Mouse (Mus musculus) adrenal gland, postnatal 10 days (tissue): ENCODE data around the gene Atp2c1. TPM values are rescaled to one million over a fixed set of nuclear protein-coding genes. Genes with fewer than 3 reads are reported as not detected.

Experiments used
- DNase-seq: peaks from one replicate; pipeline ENCODE4 v3.0.0; 2021; ENCODE audit warnings: mixed read lengths
- total RNA-seq, 2 experiments: library from RNA; stranded (reverse); gene quantifications; 2 replicates each; pipeline ENCODE4 v1.2.3; 2021

The Atp2c1 gene
- total RNA-seq, 2 experiments from 2014 or later: 54.7 to 63.4 TPM

- DNase-seq: peak; percentile 18
Measured at GRCm38 (mm10) chr9:105488363-105488762, 38.8 kb downstream of the Atp2c1 start.

GRCm38 (mm10) chr9:105484338-105485084, 42.6 kb downstream of the Atp2c1 start:
- peak; percentile 24 for DNase-seq

GRCm38 (mm10) chr9:105483880-105484279, 43.2 kb downstream of the Atp2c1 start:
- DNase-seq: no peak

GRCm38 (mm10) chr9:105482715-105483510, 44.2 kb downstream of the Atp2c1 start:
- no peak for DNase-seq

- DNase-seq: peak; percentile 62
Measured at GRCm38 (mm10) chr9:105482070-105482469, 45.0 kb downstream of the Atp2c1 start.

GRCm38 (mm10) chr9:105476134-105476533, 51.0 kb downstream of the Atp2c1 start:
- DNase-seq: no peak

- no peak for DNase-seq
Measured at GRCm38 (mm10) chr9:105474910-105475309, 52.2 kb downstream of the Atp2c1 start.

GRCm38 (mm10) chr9:105467787-105468186, 59.3 kb downstream of the Atp2c1 start:
- no peak for DNase-seq

- no peak for DNase-seq
Measured at GRCm38 (mm10) chr9:105461496-105461895, 65.6 kb downstream of the Atp2c1 start.

GRCm38 (mm10) chr9:105459032-105459431, 68.1 kb downstream of the Atp2c1 start:
- peak; percentile 33 for DNase-seq

GRCm38 (mm10) chr9:105408549-105408948, 118.6 kb downstream of the Atp2c1 start:
- DNase-seq: no peak

GRCm38 (mm10) chr9:105395218-105395627, 131.9 kb downstream of the Atp2c1 start, which contains the start of the genes Aste1 and Nek11:
Gene Aste1 (plus strand): TSS chr9:105395392.
Gene Nek11 (minus strand): TSS chr9:105395524.
- peak; percentile 97 for DNase-seq

- no peak for DNase-seq
Measured at GRCm38 (mm10) chr9:105394720-105395119, 132.4 kb downstream of the Atp2c1 start.

- no peak for DNase-seq
Measured at GRCm38 (mm10) chr9:105390616-105391015, 136.5 kb downstream of the Atp2c1 start.

- peak; percentile 85 for DNase-seq
Measured at GRCm38 (mm10) chr9:105389289-105389688, 137.8 kb downstream of the Atp2c1 start.

- no peak for DNase-seq
Measured at GRCm38 (mm10) chr9:105387403-105387802, 139.7 kb downstream of the Atp2c1 start.

GRCm38 (mm10) chr9:105379533-105380145, 147.5 kb downstream of the Atp2c1 start:
- no peak for DNase-seq

GRCm38 (mm10) chr9:105377622-105378021, 149.5 kb downstream of the Atp2c1 start:
- DNase-seq: no peak

- no peak for DNase-seq
Measured at GRCm38 (mm10) chr9:105376954-105377530, 150.1 kb downstream of the Atp2c1 start.

- DNase-seq: no peak
Measured at GRCm38 (mm10) chr9:105376411-105376810, 150.7 kb downstream of the Atp2c1 start.

- DNase-seq: no peak
Measured at GRCm38 (mm10) chr9:105374361-105374760, 152.8 kb downstream of the Atp2c1 start.

GRCm38 (mm10) chr9:105368605-105369004, 158.5 kb downstream of the Atp2c1 start:
- no peak for DNase-seq
